Mouse (Mus musculus) bone marrow, adult 2 months (tissue): ENCODE data around the gene 2010109A12Rik.

ENCODE experiments used
- CTCF ChIP-seq: fragments of 200-500 bp; IDR thresholded peaks from 2 replicates; pipeline ENCODE4 v1.5.1; 2011; ENCODE audit warnings: low read length, control low read depth; ENCODE audit not compliant: control insufficient read depth, insufficient read depth
- POLR2A ChIP-seq: fragments of 200-500 bp; IDR thresholded peaks from 2 replicates; pipeline ENCODE4 v1.6.1; 2011; ENCODE audit warnings: low read depth, mild to moderate bottlenecking, control low read depth, low read length, borderline replicate concordance; ENCODE audit not compliant: control insufficient read depth

DNA sequence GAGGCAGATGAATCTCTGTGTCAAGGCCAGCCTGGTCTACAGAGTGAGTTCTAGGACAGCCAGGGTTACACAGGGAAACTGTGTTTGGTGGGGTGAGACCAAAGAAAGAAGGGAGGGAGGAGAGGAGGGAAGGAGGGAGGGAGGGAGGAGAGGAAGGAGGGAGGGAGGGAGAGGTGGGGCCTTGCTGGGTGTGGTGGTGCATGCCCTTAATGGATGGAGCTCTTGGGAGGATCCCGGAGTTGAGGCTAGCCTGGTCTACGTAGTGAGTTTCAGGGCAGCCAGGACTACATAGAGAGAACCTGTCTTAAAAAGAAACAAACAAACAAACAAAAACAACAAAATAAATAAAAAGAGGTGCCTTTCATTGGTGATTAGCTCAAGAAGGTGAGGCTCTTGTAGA lies 26.5 kb downstream of the 2010109A12Rik start:
- TF ChIP-seq CTCF (no peak), POLR2A (no peak)
